ENCODE assay signal across 8 mouse cellular contexts in genomic region chr12:80434601-80434960, GRCm38 (mm10). TPM values are rescaled to one million over a fixed set of nuclear protein-coding genes. Genes with fewer than 3 reads are reported as not detected.
DNase-seq lines count a peak whose midpoint lies in the region; ATAC-seq and TF ChIP-seq lines count a peak whose summit lies in the region.

No protein-coding gene starts in this region.

- no peak for TF ChIP-seq CTCF in small intestine, adult 2 months (IDR thresholded peaks at IDR 0.05; ENCODE audit: extremely low read depth, insufficient read length, insufficient replicate concordance, low read depth, low read length)

- TF ChIP-seq POLR2A in limb, embryonic 14.5 days (IDR thresholded peaks at IDR 0.05; ENCODE audit: borderline replicate concordance, extremely low read depth, insufficient read depth, insufficient read length), result no peak
- TF ChIP-seq POLR2A in small intestine, adult 2 months (IDR thresholded peaks at IDR 0.05; ENCODE audit: low read depth, low read length), result no peak

- no peak for ATAC-seq in kidney, embryonic 15.5 days (replicated peaks; ENCODE audit: low FRiP score)
- no peak for ATAC-seq in limb, embryonic 14.5 days (ENCODE audit: low FRiP score, low read depth)

- peak overlapping the region; percentile 98 for H3K27ac ChIP-seq in kidney, embryonic 15.5 days
- H3K27ac ChIP-seq in forebrain, embryonic 10.5 days, result peak overlapping the region; percentile 97
- H3K27ac ChIP-seq in limb, embryonic 14.5 days (replicated peaks; ENCODE audit: low read depth, low read length), result peak overlapping the region; percentile 91
- H3K27ac ChIP-seq in small intestine, adult 2 months (ENCODE audit: insufficient read depth, low read depth, low read length), result no peak overlapping the region

- DNase-seq in kidney, adult 18-20 months, result no peak
- peak; percentile 22 for DNase-seq in Muller cell, postnatal 12 days (ENCODE audit: inconsistent ontology term)
- DNase-seq in forebrain, embryonic 10.5 days (ENCODE audit: extremely low spot score, low spot score), result no peak
- DNase-seq in limb, embryonic 14.5 days (ENCODE audit: low spot score), result no peak
- DNase-seq in spleen, adult 18-20 months, result no peak
- DNase-seq in embryo, embryonic 11 days, result no peak

- peaks cover 13% of the 10 kb centered on the region for H3K36me3 ChIP-seq in kidney, embryonic 15.5 days
- H3K36me3 ChIP-seq in forebrain, embryonic 10.5 days (replicated peaks), result peaks cover 4% of the 10 kb centered on the region; the same call in 1 of the 2 replicates
- H3K36me3 ChIP-seq in limb, embryonic 14.5 days (ENCODE audit: control insufficient read depth, insufficient read depth, low read length), result peaks cover 7% of the 10 kb centered on the region
- no peaks in the 10 kb centered on the region for H3K36me3 ChIP-seq in small intestine, adult 2 months (ENCODE audit: control insufficient read depth, insufficient read depth, low read length)

- peak overlapping the region; percentile 82 for H3K4me2 ChIP-seq in kidney, embryonic 15.5 days
- H3K4me2 ChIP-seq in limb, embryonic 14.5 days (replicated peaks; ENCODE audit: low read depth, low read length, severe bottlenecking), result peak overlapping the region; percentile 77

- peak overlapping the region; percentile 88 for H3K9ac ChIP-seq in kidney, embryonic 15.5 days
- H3K9ac ChIP-seq in limb, embryonic 14.5 days (ENCODE audit: low read depth, low read length, severe bottlenecking), result peak overlapping the region; percentile 84

- H3K27me3 ChIP-seq in kidney, embryonic 15.5 days, result no peaks in the 10 kb centered on the region
- H3K27me3 ChIP-seq in forebrain, embryonic 10.5 days (ENCODE audit: poor library complexity, severe bottlenecking), result no peaks in the 10 kb centered on the region
- H3K27me3 ChIP-seq in limb, embryonic 14.5 days (ENCODE audit: control insufficient read depth, insufficient read depth, low read length), result no peaks in the 10 kb centered on the region
- no peaks in the 10 kb centered on the region for H3K27me3 ChIP-seq in small intestine, adult 2 months (ENCODE audit: control insufficient read depth, insufficient read depth, low read length)

- peak overlapping the region; percentile 76 for H3K4me3 ChIP-seq in kidney, embryonic 15.5 days (replicated peaks)
- H3K4me3 ChIP-seq in forebrain, embryonic 10.5 days, result peak overlapping the region; percentile 83
- peak overlapping the region; percentile 91 for H3K4me3 ChIP-seq in limb, embryonic 14.5 days (replicated peaks; ENCODE audit: low read length)
- H3K4me3 ChIP-seq in small intestine, adult 2 months (ENCODE audit: low read depth, low read length), result peak overlapping the region; percentile 97

- H3K4me1 ChIP-seq in kidney, embryonic 15.5 days, result peaks cover 20% of the 10 kb centered on the region
- H3K4me1 ChIP-seq in forebrain, embryonic 10.5 days, result peaks cover 36% of the 10 kb centered on the region
- H3K4me1 ChIP-seq in limb, embryonic 14.5 days (ENCODE audit: control insufficient read depth, insufficient read depth, low read length), result no peaks in the 10 kb centered on the region
- H3K4me1 ChIP-seq in small intestine, adult 2 months (ENCODE audit: control insufficient read depth, insufficient read depth, insufficient read length, low read length), result peaks cover 4% of the 10 kb centered on the region

- H3K9me3 ChIP-seq in kidney, embryonic 15.5 days (replicated peaks), result no peaks in the 10 kb centered on the region
- no peaks in the 10 kb centered on the region for H3K9me3 ChIP-seq in forebrain, embryonic 10.5 days
- H3K9me3 ChIP-seq in limb, embryonic 14.5 days (ENCODE audit: control insufficient read depth, low read length), result no peaks in the 10 kb centered on the region

- 3% methylated on average over 8 of the region's 10 CpGs for WGBS in kidney, embryonic 15.5 days
- WGBS in forebrain, embryonic 10.5 days, result 9% methylated on average over 8 of the region's 10 CpGs
- WGBS in limb, embryonic 14.5 days, result 5% methylated on average over 6 of the region's 10 CpGs
- 3% methylated on average over 10 of the region's 10 CpGs for WGBS in small intestine, adult 2 months

RNA-seq across cellular contexts. Expression of gene Dcaf5, which starts 1.8 kb away (rescaled TPM):
- 11.3 and 12.3 TPM in 2 replicates for polyA plus RNA-seq in kidney, embryonic 15.5 days (2015; fragmentation: Nextera tagmentation; extraction: Ambion mirVana)
- polyA plus RNA-seq in forebrain, embryonic 10.5 days (2016; fragmentation: Nextera tagmentation; extraction: Ambion mirVana), result 11.9 and 13.3 TPM in 2 replicates
- polyA plus RNA-seq in limb, embryonic 14.5 days (2012; rRNA removed), result 27.8 and 33.9 TPM in 2 replicates
- 13.9 and 15.6 TPM in 2 replicates for polyA plus RNA-seq in limb, embryonic 14.5 days (2014; fragmentation: Nextera tagmentation; extraction: Ambion mirVana)
- 8.4 and 15.2 TPM in 2 replicates for polyA plus RNA-seq in small intestine, adult 2 months (2012; rRNA removed)

RNA-seq across cellular contexts. Expression of gene Exd2, which starts 28.3 kb away (rescaled TPM):
- polyA plus RNA-seq in kidney, embryonic 15.5 days (2015; fragmentation: Nextera tagmentation; extraction: Ambion mirVana), result 30.0 and 30.3 TPM in 2 replicates
- polyA plus RNA-seq in forebrain, embryonic 10.5 days (2016; fragmentation: Nextera tagmentation; extraction: Ambion mirVana), result 31.9 and 33.5 TPM in 2 replicates
- polyA plus RNA-seq in limb, embryonic 14.5 days (2012; rRNA removed), result 30.5 and 33.1 TPM in 2 replicates
- 22.8 and 28.7 TPM in 2 replicates for polyA plus RNA-seq in limb, embryonic 14.5 days (2014; fragmentation: Nextera tagmentation; extraction: Ambion mirVana)
- 3.6 and 4.5 TPM in 2 replicates for polyA plus RNA-seq in small intestine, adult 2 months (2012; rRNA removed)
